In genomic region chr9:99954038-99954618, GRCm38 (mm10) we compare ENCODE assay signal across 21 mouse cellular contexts.
DNase-seq lines count a peak whose midpoint lies in the region; ATAC-seq and TF ChIP-seq lines count a peak whose summit lies in the region.
"Had no signal": no experiment of that assay in that cellular context is flagged by ENCODE, and none has a peak within 500 bp of the region (broad histone marks: within the 10 kb centered on the region; RNA-seq: fewer than 3 reads in every experiment).

No protein-coding gene starts in this region.

- ATAC-seq in neural tube, embryonic 11.5 days (ENCODE audit: insufficient read depth, low FRiP score, low TSS enrichment) = 0 out of 2 replicates have a peak, but pooled peaks have one; percentile 33
- peak; percentile 74 for ATAC-seq in forebrain, embryonic 16.5 days
- no peak for ATAC-seq in hindbrain, postnatal 0 days
- ATAC-seq: intestine, postnatal 0 days had no signal

- no peak overlapping the region for H3K27ac ChIP-seq in neural tube, embryonic 11.5 days (ENCODE audit: low read depth, low read length)
- no peak overlapping the region for H3K27ac ChIP-seq in forebrain, embryonic 16.5 days (ENCODE audit: low read length)
- H3K27ac ChIP-seq in hindbrain, postnatal 0 days = no peak overlapping the region
- H3K27ac ChIP-seq: embryonic facial prominence, embryonic 13.5 days; heart, adult 2 months; heart, embryonic 15.5 days; kidney, embryonic 15.5 days; limb, embryonic 12.5 days; liver, embryonic 13.5 days; stomach, postnatal 0 days had no signal

- no peak overlapping the region for H3K4me3 ChIP-seq in neural tube, embryonic 11.5 days (ENCODE audit: low read depth, low read length)
- no peak overlapping the region for H3K4me3 ChIP-seq in forebrain, embryonic 16.5 days (replicated peaks; ENCODE audit: low read length)
- H3K4me3 ChIP-seq in hindbrain, postnatal 0 days (ENCODE audit: low read length) = no peak overlapping the region
- H3K4me3 ChIP-seq: embryonic facial prominence, embryonic 13.5 days; heart, adult 2 months; heart, embryonic 15.5 days; kidney, embryonic 15.5 days; limb, embryonic 12.5 days; liver, embryonic 13.5 days had no signal

- no peak overlapping the region for H3K9ac ChIP-seq in neural tube, embryonic 11.5 days (ENCODE audit: low read length)
- no peak overlapping the region for H3K9ac ChIP-seq in forebrain, embryonic 16.5 days (replicated peaks; ENCODE audit: low read depth, low read length)
- no peak overlapping the region for H3K9ac ChIP-seq in hindbrain, postnatal 0 days (replicated peaks; ENCODE audit: low read length)
- H3K9ac ChIP-seq: embryonic facial prominence, embryonic 13.5 days; heart, embryonic 15.5 days; kidney, embryonic 15.5 days; limb, embryonic 12.5 days; liver, embryonic 13.5 days; lung, embryonic 14.5 days had no signal

- 0 out of 2 replicates have a peak, but pooled peaks cover 3% of the 10 kb centered on the region for H3K4me1 ChIP-seq in neural tube, embryonic 11.5 days (ENCODE audit: control insufficient read depth, insufficient read depth, low read length)
- peaks cover 11% of the 10 kb centered on the region for H3K4me1 ChIP-seq in forebrain, embryonic 16.5 days (replicated peaks; ENCODE audit: control insufficient read depth, insufficient read depth, low read length)
- H3K4me1 ChIP-seq in hindbrain, postnatal 0 days (ENCODE audit: insufficient read depth, low read length) = no peaks in the 10 kb centered on the region
- H3K4me1 ChIP-seq: embryonic facial prominence, embryonic 13.5 days; heart, embryonic 15.5 days; kidney, embryonic 15.5 days; limb, embryonic 12.5 days; liver, embryonic 13.5 days had no signal

- WGBS in neural tube, embryonic 11.5 days = 48% methylated on average over 6 of the region's 6 CpGs
- WGBS in forebrain, embryonic 16.5 days = 10% methylated on average over 6 of the region's 6 CpGs
- WGBS in hindbrain, postnatal 0 days = 25% methylated on average over 6 of the region's 6 CpGs

- no peak for DNase-seq in neural tube, embryonic 11.5 days (ENCODE audit: low spot score)
- DNase-seq in neural tube, embryonic 10.5 days (ENCODE audit: extremely low spot score, low spot score) = no peak
- no peak for DNase-seq in hindbrain, postnatal 0 days (ENCODE audit: low spot score)
- DNase-seq in spleen, postnatal 4 days (ENCODE audit: low spot score in 2 of 2) = no peak
- DNase-seq in Muller cell, postnatal 12 days (ENCODE audit: inconsistent ontology term) = no peak
- DNase-seq in left cerebral cortex, postnatal 4 days = no peak
- DNase-seq: adrenal gland, adult 2 months; cerebellum, adult 11-12 months; gastrocnemius, postnatal 25 days; heart, adult 2 months; kidney, postnatal 4 days; liver, embryonic 13.5 days; lung, postnatal 36 days had no signal

- no peaks in the 10 kb centered on the region for H3K36me3 ChIP-seq in neural tube, embryonic 11.5 days (ENCODE audit: control insufficient read depth, insufficient read depth, low read length)
- no peaks in the 10 kb centered on the region for H3K36me3 ChIP-seq in forebrain, embryonic 16.5 days (ENCODE audit: control insufficient read depth, insufficient read depth)
- no peaks in the 10 kb centered on the region for H3K36me3 ChIP-seq in hindbrain, postnatal 0 days (ENCODE audit: insufficient read depth, low read length)
- H3K36me3 ChIP-seq: embryonic facial prominence, embryonic 13.5 days; heart, embryonic 15.5 days; kidney, embryonic 15.5 days; limb, embryonic 12.5 days; liver, embryonic 13.5 days had no signal

- H3K4me2 ChIP-seq in neural tube, embryonic 11.5 days (ENCODE audit: low read depth) = no peak overlapping the region
- H3K4me2 ChIP-seq in forebrain, embryonic 16.5 days (ENCODE audit: low read length) = no peak overlapping the region
- peak overlapping the region; percentile 44 for H3K4me2 ChIP-seq in hindbrain, postnatal 0 days (ENCODE audit: low read depth, low read length)
- H3K4me2 ChIP-seq: embryonic facial prominence, embryonic 13.5 days; heart, embryonic 15.5 days; kidney, embryonic 15.5 days; limb, embryonic 12.5 days; liver, embryonic 13.5 days; lung, embryonic 14.5 days had no signal

- H3K9me3 ChIP-seq in neural tube, embryonic 11.5 days (ENCODE audit: control insufficient read depth, low read length) = no peaks in the 10 kb centered on the region
- H3K9me3 ChIP-seq in forebrain, embryonic 16.5 days (ENCODE audit: control insufficient read depth, low read length) = peaks cover 2% of the 10 kb centered on the region; the same call in 1 of the 2 replicates
- H3K9me3 ChIP-seq in hindbrain, postnatal 0 days (ENCODE audit: low read length) = no peaks in the 10 kb centered on the region
- H3K9me3 ChIP-seq: embryonic facial prominence, embryonic 13.5 days; heart, embryonic 15.5 days; kidney, embryonic 15.5 days; limb, embryonic 12.5 days had no signal

- TF ChIP-seq CTCF in hindbrain, postnatal 0 days (IDR thresholded peaks at IDR 0.05; ENCODE audit: low read depth) = no peak

- H3K27me3 ChIP-seq in neural tube, embryonic 11.5 days (ENCODE audit: control insufficient read depth, insufficient read depth, low read length) = no peaks in the 10 kb centered on the region
- peaks cover 7% of the 10 kb centered on the region for H3K27me3 ChIP-seq in forebrain, embryonic 16.5 days (replicated peaks; ENCODE audit: control insufficient read depth, insufficient read depth, low read length)
- no peaks in the 10 kb centered on the region for H3K27me3 ChIP-seq in hindbrain, postnatal 0 days (ENCODE audit: insufficient read depth, low read length)
- H3K27me3 ChIP-seq: embryonic facial prominence, embryonic 13.5 days; heart, embryonic 15.5 days; kidney, embryonic 15.5 days; liver, embryonic 13.5 days had no signal

- intact Hi-C loops in left cerebral cortex, postnatal 4 days (cut with DNase I) = no loop called here
